Mouse (Mus musculus) embryonic fibroblast, embryonic 13.5 days (primary cell): Measurements from ENCODE around the gene Ift140. TPM values are rescaled to one million over a fixed set of nuclear protein-coding genes. Genes with fewer than 3 reads are reported as not detected.

Experiments
- H3K27ac ChIP-seq: 2 replicates; pipeline ENCODE4 v1.5.1; 2012; ENCODE audit warnings: low read length, control low read depth, inconsistent platforms; ENCODE audit not compliant: insufficient read depth
- H3K4me1 ChIP-seq: 2 replicates; pipeline ENCODE4 v1.6.1; 2011; ENCODE audit warnings: low read length; ENCODE audit not compliant: control insufficient read depth, insufficient read depth
- H3K4me3 ChIP-seq: 2 replicates; pipeline ENCODE4 v1.5.1; 2011; ENCODE audit warnings: mild to moderate bottlenecking, control low read depth, low read length; ENCODE audit not compliant: insufficient read depth
- CTCF ChIP-seq: IDR thresholded peaks from 2 replicates; pipeline ENCODE4 v1.5.1; 2011; ENCODE audit warnings: mild to moderate bottlenecking, control low read depth, low read length, moderate library complexity, borderline replicate concordance; ENCODE audit not compliant: insufficient read depth
- POLR2A ChIP-seq: IDR thresholded peaks from 2 replicates; pipeline ENCODE4 v1.6.1; 2011; ENCODE audit warnings: low read depth, mild to moderate bottlenecking, control low read depth, low read length, moderate library complexity
- polyA plus RNA-seq: library from polyadenylated mRNA; stranded (reverse); fragments of >200 nt; gene quantifications from 2 replicates; pipeline ENCODE4 v1.2.4, GENCODE M21; 2011; ENCODE audit warnings: low read depth; ENCODE audit not compliant: missing spikeins, insufficient read length

Gene Ift140
- polyA plus RNA-seq, 1 experiment = 17.8 TPM

DNA sequence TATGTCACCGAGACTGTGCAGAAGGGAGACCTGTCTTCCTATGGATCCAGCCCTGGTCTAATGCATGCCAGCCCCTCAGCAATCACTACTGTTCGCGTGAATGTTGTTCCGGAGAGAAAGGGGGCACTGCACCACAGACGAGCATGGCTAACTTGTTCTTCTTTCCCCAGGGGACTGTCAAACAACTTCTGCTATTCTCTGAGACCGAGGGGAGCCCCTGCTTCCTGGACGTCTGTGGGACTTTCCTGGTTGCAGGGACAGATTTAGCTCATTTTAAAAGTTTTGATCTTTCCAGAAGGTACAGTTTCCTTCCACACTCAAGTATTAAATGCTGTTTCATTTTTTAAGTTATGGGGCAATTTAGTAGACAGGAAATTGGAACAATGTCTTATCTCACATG is 29.0 kb downstream of the Ift140 start:
- no peak overlapping the region for H3K4me3 ChIP-seq
- no peak overlapping the region for H3K27ac ChIP-seq
- no peaks in the 10 kb centered on the region for H3K4me1 ChIP-seq
- TF ChIP-seq POLR2A = no peak
- TF ChIP-seq CTCF = no peak

DNA sequence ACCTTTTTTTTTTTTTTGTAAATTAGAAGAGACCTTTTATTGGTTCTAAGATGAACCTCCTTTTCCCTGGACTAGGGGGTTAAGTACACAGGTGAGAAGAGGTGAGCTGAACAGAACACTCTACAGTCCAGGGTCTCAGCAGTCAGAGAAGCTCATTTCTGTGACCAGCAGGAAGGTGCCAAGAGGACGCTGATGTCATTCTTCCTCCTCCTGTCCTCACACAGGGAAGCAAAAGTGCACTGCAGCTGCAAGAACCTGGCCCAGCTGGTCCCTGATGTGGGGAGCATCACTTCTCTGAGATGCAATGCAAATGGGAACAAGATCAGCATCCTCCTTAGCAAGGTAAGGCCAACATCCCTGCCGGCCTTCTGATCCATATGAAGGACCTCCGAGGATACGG is 29.4 kb downstream of the Ift140 start:
- Histone ChIP-seq H3K4me3 (no peak overlapping the region), H3K4me1 (no peaks in the 10 kb centered on the region), H3K27ac (no peak overlapping the region)
- no peak for TF ChIP-seq POLR2A
- no peak for TF ChIP-seq CTCF

DNA sequence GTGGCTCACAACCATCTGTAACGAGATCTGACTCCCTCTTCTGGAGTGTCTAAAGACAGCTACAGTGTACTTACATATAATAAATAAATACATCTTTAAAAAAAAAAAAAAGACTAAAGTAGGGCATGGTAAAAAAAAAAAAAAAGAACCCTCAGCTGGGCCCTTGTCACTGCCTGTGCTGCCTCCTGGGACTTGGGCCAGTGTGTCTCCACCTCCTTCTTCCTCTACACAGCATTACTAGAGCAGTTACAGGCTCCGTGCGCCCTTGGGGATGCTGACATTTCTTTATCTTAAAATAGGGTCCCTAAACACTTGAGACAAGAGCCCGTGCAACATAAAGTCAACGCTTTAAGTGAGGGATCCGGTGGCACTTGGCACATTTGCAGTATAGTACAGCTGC is 31.3 kb downstream of the Ift140 start:
- Histone ChIP-seq H3K4me3 (no peak overlapping the region), H3K4me1 (no peaks in the 10 kb centered on the region), H3K27ac (no peak overlapping the region)
- TF ChIP-seq POLR2A (no peak), CTCF (no peak)

DNA sequence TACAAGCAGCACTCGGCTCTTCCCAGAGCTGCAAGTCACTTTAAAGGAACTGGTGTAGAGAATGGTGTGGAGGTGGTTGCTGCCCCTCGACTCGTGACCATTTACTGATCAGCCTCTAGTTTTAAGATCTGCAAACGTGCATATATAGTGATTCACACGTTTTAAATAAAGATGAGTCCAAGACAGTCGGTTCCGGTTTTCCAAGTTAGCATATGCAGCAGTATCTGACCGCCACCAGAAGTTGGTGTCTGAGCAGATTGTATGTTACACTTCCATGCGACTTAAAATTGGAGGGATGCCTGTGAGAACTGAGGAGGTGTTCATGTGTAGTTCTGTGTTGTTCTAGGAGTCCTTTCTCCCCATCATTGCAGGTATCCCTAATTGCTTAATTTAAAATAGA is 37.4 kb downstream of the Ift140 start:
- Histone ChIP-seq H3K4me3 (no peak overlapping the region), H3K27ac (no peak overlapping the region), H3K4me1 (no peaks in the 10 kb centered on the region)
- TF ChIP-seq CTCF (no peak), POLR2A (no peak)

DNA sequence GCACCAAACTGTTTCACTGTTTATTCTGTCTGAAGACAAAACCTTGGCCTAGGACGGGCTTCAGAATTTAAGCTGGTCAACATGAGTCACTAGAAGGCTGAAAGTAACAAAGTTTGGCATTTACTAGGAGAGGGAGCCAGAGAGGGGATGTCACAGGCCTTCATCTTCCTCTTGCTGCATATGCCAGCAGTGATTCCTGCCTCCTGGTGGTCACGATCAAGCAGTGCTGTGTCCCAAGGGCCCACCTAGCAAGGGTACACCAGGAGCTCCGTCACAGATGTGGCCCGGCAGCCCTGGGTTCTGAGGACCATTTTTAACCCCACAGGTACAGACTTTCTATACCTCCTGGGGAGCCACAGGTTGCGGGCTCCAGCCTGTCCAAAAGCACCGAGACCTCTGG is 41.2 kb downstream of the Ift140 start:
- no peaks in the 10 kb centered on the region for H3K4me1 ChIP-seq
- H3K4me3 ChIP-seq = no peak overlapping the region
- TF ChIP-seq CTCF (0 out of 2 replicates have a peak, but pooled peaks have one; percentile 18), POLR2A (no peak)
- H3K27ac ChIP-seq = no peak overlapping the region

DNA sequence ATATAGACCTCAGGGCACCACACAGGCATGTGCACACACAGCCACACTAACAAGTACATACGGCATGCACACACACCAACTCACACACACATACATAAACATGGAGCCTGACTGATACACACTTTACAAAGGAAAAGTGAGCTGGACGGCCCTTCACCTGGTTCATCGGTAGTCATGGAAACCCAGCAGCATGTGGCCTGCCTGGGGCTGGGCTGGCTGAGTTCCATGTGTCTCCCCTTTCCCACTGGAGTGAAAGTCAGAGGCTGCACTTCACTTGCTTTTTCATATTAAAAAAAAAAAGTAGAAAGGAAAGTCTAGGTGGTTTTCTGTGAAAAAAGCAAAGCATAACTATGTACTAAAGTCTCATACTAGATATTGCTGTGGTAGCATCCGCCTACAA is 47.4 kb downstream of the Ift140 start:
- TF ChIP-seq POLR2A = no peak
- no peak for TF ChIP-seq CTCF
- Histone ChIP-seq H3K27ac (no peak overlapping the region), H3K4me1 (no peaks in the 10 kb centered on the region), H3K4me3 (no peak overlapping the region)

DNA sequence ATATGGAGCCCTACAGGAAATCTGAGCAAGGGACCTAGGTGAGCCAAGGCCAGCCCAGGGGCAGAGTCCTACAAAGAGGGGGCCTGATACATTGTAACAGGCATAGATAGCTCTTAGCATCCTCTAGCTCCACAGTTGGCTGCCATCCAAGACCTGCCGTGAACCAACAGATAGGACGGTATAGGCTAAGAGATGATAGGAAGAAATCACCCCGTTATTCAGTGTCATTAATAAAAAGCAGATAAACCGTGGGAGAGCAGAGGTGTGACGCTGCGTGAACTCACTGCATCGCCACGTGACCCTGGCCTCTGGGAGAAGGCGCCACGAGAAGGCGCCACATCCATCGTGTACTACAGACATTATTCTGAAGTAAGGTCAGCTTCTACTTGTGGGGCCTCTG is 48.0 kb downstream of the Ift140 start:
- no peak overlapping the region for H3K27ac ChIP-seq
- H3K4me1 ChIP-seq = no peaks in the 10 kb centered on the region
- TF ChIP-seq POLR2A (no peak), CTCF (no peak)
- no peak overlapping the region for H3K4me3 ChIP-seq

DNA sequence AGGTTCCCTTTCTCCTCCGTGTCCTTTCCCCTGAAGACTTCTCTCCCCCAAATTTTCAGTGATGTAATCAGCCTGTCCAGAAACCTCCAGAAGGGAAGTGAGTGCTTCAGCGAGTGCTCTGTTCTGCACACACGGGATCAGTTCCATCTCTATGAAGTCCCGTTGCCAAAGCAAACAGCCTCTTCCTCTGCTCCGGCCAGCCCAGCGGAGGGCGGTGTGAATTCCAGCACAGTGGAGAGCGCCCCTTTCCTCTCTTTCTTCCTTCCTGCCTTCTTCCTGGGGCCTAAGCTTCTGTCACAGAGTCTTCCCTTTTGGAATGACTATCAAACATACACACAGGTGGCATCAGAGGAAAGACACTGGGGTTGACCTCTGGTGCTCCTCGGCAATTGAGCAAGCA is 48.5 kb downstream of the Ift140 start:
- H3K27ac ChIP-seq = no peak overlapping the region
- no peaks in the 10 kb centered on the region for H3K4me1 ChIP-seq
- H3K4me3 ChIP-seq = no peak overlapping the region
- TF ChIP-seq POLR2A = no peak
- TF ChIP-seq CTCF = no peak

DNA sequence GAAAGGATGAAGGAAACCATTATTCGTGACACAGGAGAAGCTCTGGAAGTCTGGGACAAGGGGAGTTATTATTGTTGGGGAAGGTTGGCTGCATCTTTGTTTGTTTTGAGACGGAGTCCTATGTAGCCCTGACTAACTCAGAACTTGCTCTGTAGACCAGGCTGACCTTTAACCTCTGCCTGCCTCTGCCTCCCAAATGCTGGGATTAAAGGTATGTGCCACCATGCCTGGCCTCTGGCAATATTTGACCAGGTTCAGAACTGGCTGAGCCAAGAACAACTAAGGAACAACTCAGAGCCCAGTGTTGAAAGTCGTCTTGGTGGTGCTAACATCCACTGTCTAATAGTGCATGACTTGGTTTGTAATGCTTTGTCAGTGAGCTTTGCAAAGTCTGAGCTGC is 49.3 kb downstream of the Ift140 start:
- no peaks in the 10 kb centered on the region for H3K4me1 ChIP-seq
- H3K27ac ChIP-seq = no peak overlapping the region
- no peak overlapping the region for H3K4me3 ChIP-seq
- TF ChIP-seq CTCF = no peak
- TF ChIP-seq POLR2A = no peak

DNA sequence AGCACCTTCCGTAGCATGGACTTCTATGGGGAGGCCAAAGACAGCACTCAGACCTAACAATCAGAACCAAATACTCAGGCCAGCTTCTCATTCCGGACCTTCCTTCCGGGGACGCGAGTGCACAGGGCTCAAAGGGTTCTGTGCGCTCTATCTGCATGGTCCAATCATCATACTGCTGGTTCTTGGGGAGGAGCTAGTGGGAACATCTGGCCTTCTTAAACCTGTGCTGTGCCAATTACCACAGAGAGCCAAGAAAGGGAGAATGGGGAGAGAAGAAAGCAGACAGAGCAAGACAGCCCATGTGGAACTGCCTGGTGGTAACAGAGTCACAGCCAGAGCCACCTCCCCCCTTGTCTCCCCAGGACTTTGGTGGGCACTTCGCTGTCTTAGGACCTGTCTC is 50.7 kb downstream of the Ift140 start:
- Histone ChIP-seq H3K27ac (no peak overlapping the region), H3K4me1 (no peaks in the 10 kb centered on the region), H3K4me3 (no peak overlapping the region)
- no peak for TF ChIP-seq POLR2A
- TF ChIP-seq CTCF = no peak

DNA sequence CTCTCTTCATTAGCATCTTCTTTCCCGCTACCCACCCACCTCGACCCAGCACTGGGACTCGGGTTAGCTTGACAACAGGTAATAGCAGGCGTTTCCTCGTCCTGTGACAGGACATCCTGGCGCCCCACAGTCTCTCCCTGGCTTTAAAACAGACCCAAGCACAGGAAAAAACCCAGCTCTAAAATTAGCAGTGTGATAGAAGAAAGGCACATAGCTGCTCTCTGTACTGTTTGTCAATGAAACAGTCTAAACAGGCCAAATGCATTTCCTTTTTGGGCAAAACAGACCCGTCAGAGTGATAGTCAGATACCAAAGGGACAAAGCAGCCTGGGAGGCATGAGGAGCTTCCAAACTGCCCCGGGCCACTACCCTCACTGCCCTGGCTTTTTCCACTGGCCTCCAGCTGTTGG is 51.6 kb downstream of the Ift140 start:
- TF ChIP-seq CTCF = no peak
- no peak for TF ChIP-seq POLR2A
- Histone ChIP-seq H3K4me3 (no peak overlapping the region), H3K27ac (no peak overlapping the region), H3K4me1 (no peaks in the 10 kb centered on the region)
